ENCODE assay signal across 19 mouse cellular contexts in the genomic region with DNA sequence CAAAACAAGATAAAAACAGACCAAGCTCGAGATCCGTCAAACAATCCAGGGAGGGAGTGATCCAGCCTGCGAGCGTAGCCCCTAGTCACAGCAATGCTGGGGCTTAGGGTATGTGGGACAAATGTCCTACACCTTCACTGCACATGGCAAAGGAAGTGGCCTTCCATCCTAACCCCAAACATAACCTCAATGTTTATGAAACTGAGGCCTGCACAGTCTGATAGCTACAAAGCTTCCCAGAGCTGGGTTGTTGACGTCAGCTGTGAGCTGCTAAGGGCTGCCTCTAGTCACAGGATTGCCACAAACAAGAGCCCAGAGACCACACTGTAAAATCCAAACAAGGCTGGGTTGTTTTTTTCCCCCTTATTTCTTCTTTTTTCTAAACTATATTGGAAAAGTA. TPM values are rescaled to one million over a fixed set of nuclear protein-coding genes. Genes with fewer than 3 reads are reported as not detected.
DNase-seq lines count a peak whose midpoint lies in the region; ATAC-seq and TF ChIP-seq lines count a peak whose summit lies in the region.
"Had no signal": no experiment of that assay in that cellular context is flagged by ENCODE, and none has a peak within 500 bp of the region (broad histone marks: within the 10 kb centered on the region; RNA-seq: fewer than 3 reads in every experiment).

No protein-coding gene starts in this region.

- no peak for DNase-seq in layer of hippocampus, adult 2 months (ENCODE audit: low spot score in 2 of 2)
- DNase-seq in layer of hippocampus, adult 18-20 months (ENCODE audit: low spot score in 2 of 2), result no peak
- DNase-seq in CD4-positive, CD25-positive, alpha-beta regulatory T cell, adult 2 months (ENCODE audit: low read depth, low spot score), result peak; percentile 83
- DNase-seq in kidney, postnatal 4 days, result no peak
- DNase-seq in adrenal gland, adult 8-10 months, result no peak
- no peak for DNase-seq in layer of hippocampus, postnatal 14 days (ENCODE audit: low spot score in 2 of 2)
- DNase-seq: cerebellum, adult 8-10 months; kidney, adult 8-10 months; layer of hippocampus, adult 9-11 months; right cerebral cortex, postnatal 25 days had no signal

- peak overlapping the region; percentile 60 for H3K27ac ChIP-seq in layer of hippocampus, adult 2 months
- H3K27ac ChIP-seq: embryonic facial prominence, embryonic 12.5 days; forebrain, embryonic 10.5 days; heart, embryonic 10.5 days; hindbrain, embryonic 13.5 days; lung, embryonic 15.5 days; neural tube, embryonic 15.5 days had no signal

- TF ChIP-seq CTCF in layer of hippocampus, adult 2 months (conservative IDR thresholded peaks at IDR 0.05), result no peak

- H3K4me3 ChIP-seq in layer of hippocampus, adult 2 months, result no peak overlapping the region
- H3K4me3 ChIP-seq: embryonic facial prominence, embryonic 12.5 days; forebrain, embryonic 10.5 days; heart, embryonic 10.5 days; hindbrain, embryonic 13.5 days; lung, embryonic 15.5 days; neural tube, embryonic 15.5 days had no signal

- ATAC-seq in inflammation-experienced regulatory T-cells, adult 6 months, result peak; percentile 72
- ATAC-seq in monocyte, adult 5-6 weeks (replicated peaks; ENCODE audit: insufficient number of reproducible peaks, low FRiP score, low TSS enrichment, poor library complexity, severe bottlenecking), result 0 out of 2 replicates have a peak, but pooled peaks have one; percentile 51
- ATAC-seq: midbrain, embryonic 16.5 days had no signal

RNA-seq across cellular contexts. Expression of a gene that starts 40.3 kb away (rescaled TPM):
- total RNA-seq in layer of hippocampus, adult 2 months (2021), result 1 to 10 TPM; 7.2 to 9.0 TPM
- total RNA-seq in layer of hippocampus, adult 18-20 months (2021), result 1 to 10 TPM; 8.6 to 9.2 TPM
- 1 to 10 TPM; 3.9 to 8.5 (median 4.5) TPM for polyA plus RNA-seq in inflammation-experienced regulatory T-cells, adult 6 months (2017; shearing (Covaris generic))
- total RNA-seq in monocyte, adult 5-6 weeks (2017), result 101 to 207 TPM (median 172 TPM) in 3 replicates
- 10 to 100 TPM in 1 of 4 experiments, 1 to 10 TPM in 3; 6.7 to 10.7 (median 8.3) TPM for total RNA-seq in adrenal gland, adult 8-10 months (2022)
- 1 to 10 TPM; 8.2 to 9.1 TPM for total RNA-seq in layer of hippocampus, postnatal 14 days (2021)

RNA-seq across cellular contexts. Expression of a gene that starts 44.8 kb away (rescaled TPM):
- 100 to 1,000 TPM; 222 to 227 TPM for total RNA-seq in layer of hippocampus, adult 2 months (2021)
- total RNA-seq in layer of hippocampus, adult 18-20 months (2021), result 100 to 1,000 TPM; 220 to 231 TPM
- polyA plus RNA-seq in inflammation-experienced regulatory T-cells, adult 6 months (2017; shearing (Covaris generic)), result 10 to 100 TPM; 91.5 to 97.5 (median 94.5) TPM
- total RNA-seq in monocyte, adult 5-6 weeks (2017), result 22.4 to 40.1 TPM (median 30.9 TPM) in 3 replicates
- total RNA-seq in adrenal gland, adult 8-10 months (2022), result 100 to 1,000 TPM; 215 to 303 (median 258) TPM
- 100 to 1,000 TPM; 228 TPM for total RNA-seq in layer of hippocampus, postnatal 14 days (2021)
